Comparison of ENCODE assay signal across 15 mouse cellular contexts in genomic region chr2:132567414-132567813, GRCm38 (mm10).
"Had no signal": no experiment of that assay in that cellular context is flagged by ENCODE, and none has a peak within 500 bp of the region (broad histone marks: within the 10 kb centered on the region; RNA-seq: fewer than 3 reads in every experiment).

No protein-coding gene starts in this region.

- DNase-seq: liver, postnatal 0 days; lung, adult 2 months; lung, postnatal 14 days; lung, postnatal 36 days; retina, postnatal 1 day; right cerebral cortex, adult 18-20 months; right cerebral cortex, postnatal 25 days; right cerebral cortex, postnatal 4 days; spleen, adult 18-20 months; thymus, adult 2 months; thymus, postnatal 25 days; thymus, postnatal 4 days had no signal

- ATAC-seq: liver, postnatal 0 days; lung, postnatal 0 days; midbrain, embryonic 13.5 days; midbrain, embryonic 15.5 days had no signal
